Mouse (Mus musculus) megakaryocyte, embryonic 14.5 days (primary cell): ENCODE measurements around the gene Fgf14.
"Not testable (repeated sequence)": the region's sequence is repeated elsewhere in the genome, so short reads cannot be mapped to it uniquely, and the experiment has no call there.

Source experiments
- FLI1 ChIP-seq: IDR thresholded peaks from 2 replicates; pipeline ENCODE4 v1.6.1; 2012; ENCODE audit warnings: low read length, inconsistent platforms, mixed read lengths
- GATA1 ChIP-seq: IDR thresholded peaks from 3 replicates; pipeline ENCODE4 v1.6.1; 2012; ENCODE audit warnings: mixed read lengths, low read length, inconsistent platforms, borderline replicate concordance

GRCm38 (mm10) chr14:124439298-124439697, 237.6 kb downstream of the Fgf14 start:
- TF ChIP-seq GATA1, FLI1: not testable (repeated sequence)
